Mouse (Mus musculus) liver, embryonic 16.5 days (tissue): ENCODE data around the gene Lef1. TPM values are rescaled to one million over a fixed set of nuclear protein-coding genes. Genes with fewer than 3 reads are reported as not detected.

ENCODE experiments used
- ATAC-seq: fragments of 200-750 bp; cut with Nextera tagmentation; 2 replicates; pipeline ENCODE4 v1.8.0; 2017; ENCODE audit warnings: low read depth, mild to moderate bottlenecking, moderate number of reproducible peaks, moderate library complexity
- H3K27ac ChIP-seq: fragments of 300-500 bp; sonication (generic); 2 replicates; pipeline ENCODE4 v1.5.1; 2014; ENCODE audit warnings: mild to moderate bottlenecking, low read length
- H3K27me3 ChIP-seq: fragments of 300-500 bp; sonication (generic); 2 replicates; pipeline ENCODE4 v1.6.1; 2014; ENCODE audit warnings: low read depth, low read length, mixed read lengths; ENCODE audit not compliant: control insufficient read depth, insufficient read depth
- H3K36me3 ChIP-seq: fragments of 300-500 bp; sonication (generic); 2 replicates; pipeline ENCODE4 v1.6.1; 2014; ENCODE audit warnings: mild to moderate bottlenecking; ENCODE audit not compliant: control insufficient read depth, insufficient read depth
- H3K4me1 ChIP-seq: fragments of 300-500 bp; sonication (generic); 2 replicates; pipeline ENCODE4 v1.6.1; 2014; ENCODE audit warnings: low read depth, low read length, mixed read lengths; ENCODE audit not compliant: control insufficient read depth
- H3K4me2 ChIP-seq: fragments of 300-500 bp; sonication (generic); 2 replicates; pipeline ENCODE4 v1.6.1; 2014; ENCODE audit warnings: low read depth, low read length, mixed read lengths
- H3K4me3 ChIP-seq: fragments of 300-500 bp; sonication (generic); 2 replicates; pipeline ENCODE4 v1.5.1; 2014; ENCODE audit warnings: low read depth, mild to moderate bottlenecking, low read length
- H3K9ac ChIP-seq: fragments of 300-500 bp; sonication (generic); 2 replicates; pipeline ENCODE4 v1.6.1; 2014; ENCODE audit warnings: low read depth, low read length
- H3K9me3 ChIP-seq: fragments of 300-500 bp; sonication (generic); replicated peaks from 2 replicates; pipeline ENCODE4 v1.6.1; 2016; ENCODE audit warnings: low read length; ENCODE audit not compliant: control insufficient read depth
- WGBS: fragments of 180-500 bp; shearing (Covaris S2); extraction: QIAGEN DNeasy Blood & Tissue Kit; methylation state at CpG from one replicate; pipeline ENCODE4 v1.1.7; 2014; ENCODE audit not compliant: insufficient replicate concordance; 5-methylcytosine and 5-hydroxymethylcytosine counted together
- polyA plus RNA-seq: library from polyadenylated mRNA; unstranded; fragments of >200 nt; fragmentation: Nextera tagmentation; extraction: Ambion mirVana; gene quantifications from 2 replicates; pipeline ENCODE4 v1.2.1, GENCODE M21; 2015

Lef1 gene
- polyA plus RNA-seq, 1 experiment from 2014 or later, result 2.3 TPM

DNA sequence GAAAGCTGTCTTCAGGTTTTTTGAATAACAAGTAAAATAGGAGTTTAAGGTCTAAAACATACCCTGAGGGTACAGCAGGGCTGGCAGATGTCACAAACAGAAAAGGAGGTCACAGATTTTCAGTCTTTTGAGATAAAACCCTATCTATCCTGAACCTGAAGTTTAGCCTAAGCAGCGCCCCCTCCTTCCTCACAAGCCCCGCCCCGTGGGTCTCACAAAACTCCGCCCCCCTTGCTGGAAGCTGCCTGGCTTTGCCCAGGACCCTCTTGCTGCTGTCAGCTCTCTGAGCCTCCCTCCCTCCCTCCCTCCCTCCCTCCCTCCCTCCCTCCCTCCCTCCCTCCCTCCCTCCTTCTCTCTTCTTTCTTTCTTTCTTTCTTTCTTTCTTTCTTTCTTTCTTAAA lies 31.3 kb downstream of the Lef1 start:
- H3K4me1 ChIP-seq, result no peaks in the 10 kb centered on the region
- no peaks in the 10 kb centered on the region for H3K9me3 ChIP-seq
- no peak for ATAC-seq
- no peaks in the 10 kb centered on the region for H3K36me3 ChIP-seq
- H3K9ac ChIP-seq, result no peak overlapping the region
- WGBS, result 24% methylated on average over 4 of the region's 4 CpGs
- no peak overlapping the region for H3K4me3 ChIP-seq
- H3K27ac ChIP-seq, result no peak overlapping the region
- H3K4me2 ChIP-seq, result no peak overlapping the region
- H3K27me3 ChIP-seq, result peaks cover 3% of the 10 kb centered on the region; the same call in 1 of the 2 replicates

GRCm38 (mm10) chr3:131144250-131144649 lies 34.0 kb downstream of the Lef1 start:
- no peaks in the 10 kb centered on the region for H3K9me3 ChIP-seq
- no peak overlapping the region for H3K4me3 ChIP-seq
- no peaks in the 10 kb centered on the region for H3K4me1 ChIP-seq
- no peak overlapping the region for H3K27ac ChIP-seq
- no peaks in the 10 kb centered on the region for H3K36me3 ChIP-seq
- peaks cover 3% of the 10 kb centered on the region; the same call in 1 of the 2 replicates for H3K27me3 ChIP-seq
- no peak overlapping the region for H3K9ac ChIP-seq
- WGBS, result 59% methylated on average over 2 of the region's 2 CpGs
- ATAC-seq, result no peak
- no peak overlapping the region for H3K4me2 ChIP-seq

- Histone ChIP-seq H3K4me2 (no peak overlapping the region), H3K27me3 (no peaks in the 10 kb centered on the region), H3K27ac (no peak overlapping the region), H3K4me1 (no peaks in the 10 kb centered on the region), H3K9me3 (no peaks in the 10 kb centered on the region), H3K4me3 (no peak overlapping the region), H3K36me3 (no peaks in the 10 kb centered on the region), H3K9ac (no peak overlapping the region)
- WGBS, result 75% methylated on average over 4 of the region's 4 CpGs
- no peak for ATAC-seq
Measured at GRCm38 (mm10) chr3:131152921-131153320, 42.6 kb downstream of the Lef1 start.

GRCm38 (mm10) chr3:131153896-131154295 lies 43.6 kb downstream of the Lef1 start:
- no peaks in the 10 kb centered on the region for H3K9me3 ChIP-seq
- WGBS, result 64% methylated on average over 4 of the region's 4 CpGs
- no peak overlapping the region for H3K4me3 ChIP-seq
- H3K4me2 ChIP-seq, result no peak overlapping the region
- no peak overlapping the region for H3K9ac ChIP-seq
- H3K27me3 ChIP-seq, result no peaks in the 10 kb centered on the region
- no peak overlapping the region for H3K27ac ChIP-seq
- no peaks in the 10 kb centered on the region for H3K36me3 ChIP-seq
- no peak for ATAC-seq
- no peaks in the 10 kb centered on the region for H3K4me1 ChIP-seq

GRCm38 (mm10) chr3:131154576-131154975 lies 44.3 kb downstream of the Lef1 start:
- H3K4me1 ChIP-seq, result no peaks in the 10 kb centered on the region
- WGBS, result 75% methylated on average over 9 of the region's 9 CpGs
- no peak overlapping the region for H3K4me3 ChIP-seq
- H3K27ac ChIP-seq, result no peak overlapping the region
- H3K9ac ChIP-seq, result no peak overlapping the region
- H3K27me3 ChIP-seq, result no peaks in the 10 kb centered on the region
- ATAC-seq, result no peak
- H3K36me3 ChIP-seq, result no peaks in the 10 kb centered on the region
- H3K9me3 ChIP-seq, result no peaks in the 10 kb centered on the region
- no peak overlapping the region for H3K4me2 ChIP-seq

- H3K9me3 ChIP-seq, result no peaks in the 10 kb centered on the region
- H3K27ac ChIP-seq, result no peak overlapping the region
- ATAC-seq, result no peak
- WGBS, result 57% methylated on average over 7 of the region's 7 CpGs
- H3K4me2 ChIP-seq, result no peak overlapping the region
- H3K4me1 ChIP-seq, result no peaks in the 10 kb centered on the region
- H3K27me3 ChIP-seq, result no peaks in the 10 kb centered on the region
- H3K4me3 ChIP-seq, result no peak overlapping the region
- no peak overlapping the region for H3K9ac ChIP-seq
- H3K36me3 ChIP-seq, result no peaks in the 10 kb centered on the region
Measured at GRCm38 (mm10) chr3:131155066-131155465, 44.8 kb downstream of the Lef1 start.

DNA sequence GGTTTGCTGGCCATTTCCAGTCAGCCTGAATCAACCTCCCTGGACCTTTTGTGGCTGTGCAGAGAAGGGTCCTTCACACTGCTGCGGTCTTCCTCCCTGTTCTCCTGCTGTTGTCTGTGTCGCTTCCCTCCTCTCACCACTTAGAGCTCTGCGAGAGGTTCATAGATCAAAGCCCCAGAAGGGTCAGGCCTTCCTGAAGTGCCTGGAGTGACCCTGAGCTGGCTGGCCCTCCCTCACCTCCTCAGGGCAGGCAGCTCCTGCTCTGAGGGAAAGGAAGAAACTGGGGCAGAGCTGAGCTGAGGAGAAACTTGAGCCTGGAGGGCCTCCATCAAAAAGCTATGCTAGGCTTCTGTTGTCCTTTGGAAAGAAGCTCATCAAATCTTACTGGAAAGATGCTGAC lies 45.4 kb downstream of the Lef1 start:
- H3K27me3 ChIP-seq, result no peaks in the 10 kb centered on the region
- no peak overlapping the region for H3K27ac ChIP-seq
- no peaks in the 10 kb centered on the region for H3K9me3 ChIP-seq
- H3K4me2 ChIP-seq, result no peak overlapping the region
- no peak overlapping the region for H3K4me3 ChIP-seq
- no peaks in the 10 kb centered on the region for H3K4me1 ChIP-seq
- H3K9ac ChIP-seq, result no peak overlapping the region
- no peaks in the 10 kb centered on the region for H3K36me3 ChIP-seq
- 36% methylated on average over 3 of the region's 3 CpGs for WGBS
- no peak for ATAC-seq

GRCm38 (mm10) chr3:131156377-131156776 lies 46.1 kb downstream of the Lef1 start:
- Histone ChIP-seq H3K27ac (no peak overlapping the region), H3K4me2 (no peak overlapping the region), H3K27me3 (no peaks in the 10 kb centered on the region), H3K4me1 (no peaks in the 10 kb centered on the region), H3K36me3 (no peaks in the 10 kb centered on the region), H3K9me3 (no peaks in the 10 kb centered on the region), H3K9ac (no peak overlapping the region), H3K4me3 (no peak overlapping the region)
- no peak for ATAC-seq
- 52% methylated on average over 11 of the region's 11 CpGs for WGBS

GRCm38 (mm10) chr3:131157471-131157870 lies 47.2 kb downstream of the Lef1 start:
- Histone ChIP-seq H3K27ac (no peak overlapping the region), H3K27me3 (no peaks in the 10 kb centered on the region), H3K36me3 (no peaks in the 10 kb centered on the region), H3K4me1 (no peaks in the 10 kb centered on the region), H3K4me2 (no peak overlapping the region), H3K4me3 (no peak overlapping the region), H3K9ac (no peak overlapping the region), H3K9me3 (no peaks in the 10 kb centered on the region)
- 47% methylated on average over 7 of the region's 7 CpGs for WGBS
- no peak for ATAC-seq
